Mouse (Mus musculus) intestine, postnatal 0 days (tissue): Measurements from ENCODE around the gene Amt. TPM values are rescaled to one million over a fixed set of nuclear protein-coding genes. Genes with fewer than 3 reads are reported as not detected.
A peak's percentile ranks its signal among the peaks of the same experiment; 100 is the strongest.

Experiments used
- ATAC-seq: fragments of 200-750 bp; cut with Nextera tagmentation; 2 replicates; pipeline ENCODE4 v1.8.0; 2017; ENCODE audit warnings: mild to moderate bottlenecking, moderate TSS enrichment, moderate library complexity
- H3K27ac ChIP-seq: fragments of 300-500 bp; sonication (generic); 2 replicates; pipeline ENCODE4 v1.5.1; 2014; ENCODE audit warnings: mild to moderate bottlenecking, low read depth, low read length, moderate library complexity
- H3K27me3 ChIP-seq: fragments of 300-500 bp; sonication (generic); replicated peaks from 2 replicates; pipeline ENCODE4 v1.6.1; 2014; ENCODE audit warnings: low read length, mixed read lengths; ENCODE audit not compliant: control insufficient read depth, insufficient read depth
- H3K36me3 ChIP-seq: fragments of 300-500 bp; sonication (generic); 2 replicates; pipeline ENCODE4 v1.6.1; 2014; ENCODE audit warnings: mild to moderate bottlenecking, moderate library complexity; ENCODE audit not compliant: control insufficient read depth, insufficient read depth
- H3K4me1 ChIP-seq: fragments of 300-500 bp; sonication (generic); replicated peaks from 2 replicates; pipeline ENCODE4 v1.6.1; 2014; ENCODE audit warnings: antibody characterized with exemption, low read length, mixed read lengths; ENCODE audit not compliant: control insufficient read depth, insufficient read depth
- H3K4me2 ChIP-seq: fragments of 300-500 bp; sonication (generic); replicated peaks from 2 replicates; pipeline ENCODE4 v1.6.1; 2014; ENCODE audit warnings: low read depth, mild to moderate bottlenecking, moderate library complexity
- H3K4me3 ChIP-seq: fragments of 300-500 bp; sonication (generic); 2 replicates; pipeline ENCODE4 v1.5.1; 2014; ENCODE audit warnings: low read depth, low read length
- H3K9ac ChIP-seq: fragments of 300-500 bp; sonication (generic); 2 replicates; pipeline ENCODE4 v1.6.1; 2014; ENCODE audit warnings: mild to moderate bottlenecking, low read depth, low read length
- H3K9me3 ChIP-seq: fragments of 300-500 bp; sonication (generic); 2 replicates; pipeline ENCODE4 v1.6.1; 2016; ENCODE audit warnings: mixed run types; ENCODE audit not compliant: control insufficient read depth
- CTCF ChIP-seq: sonication (generic); IDR thresholded peaks from 2 replicates; pipeline ENCODE4 v1.5.1; 2016; ENCODE audit warnings: low read depth, mild to moderate bottlenecking, control low read depth, antibody characterized with exemption, moderate library complexity
- WGBS: fragments of 180-500 bp; shearing (Covaris S2); extraction: QIAGEN DNeasy Blood & Tissue Kit; methylation state at CpG from one replicate; pipeline ENCODE4 v1.1.7; 2014; 5-methylcytosine and 5-hydroxymethylcytosine counted together
- polyA plus RNA-seq: library from polyadenylated mRNA; unstranded; fragments of >200 nt; fragmentation: Nextera tagmentation; extraction: Ambion mirVana; gene quantifications from 2 replicates; pipeline ENCODE4 v1.2.1, GENCODE M21; 2015

Amt gene
- polyA plus RNA-seq, 1 experiment from 2014 or later, result 4.8 TPM

GRCm38 (mm10) chr9:108337848-108338550, 41.3 kb downstream of the Amt start:
- H3K9ac ChIP-seq, result no peak overlapping the region
- 58% methylated on average over 10 of the region's 10 CpGs for WGBS
- no peak for TF ChIP-seq CTCF
- H3K27ac ChIP-seq, result peak overlapping the region; percentile 96
- no peaks in the 10 kb centered on the region for H3K9me3 ChIP-seq
- no peaks in the 10 kb centered on the region for H3K27me3 ChIP-seq
- peak overlapping the region; percentile 80 for H3K4me2 ChIP-seq
- peaks cover 15% of the 10 kb centered on the region for H3K4me1 ChIP-seq
- no peak for ATAC-seq
- 0 out of 2 replicates have a peak overlapping the region, but pooled peaks have one; percentile 69 for H3K4me3 ChIP-seq
- H3K36me3 ChIP-seq, result peaks cover 30% of the 10 kb centered on the region

- Histone ChIP-seq H3K27me3 (no peaks in the 10 kb centered on the region), H3K9ac (peak overlapping the region; percentile 79; the same call in 1 of the 2 replicates), H3K4me1 (peaks cover 15% of the 10 kb centered on the region), H3K4me3 (peak overlapping the region; percentile 69), H3K36me3 (peaks cover 26% of the 10 kb centered on the region), H3K9me3 (no peaks in the 10 kb centered on the region), H3K4me2 (peak overlapping the region; percentile 80), H3K27ac (peak overlapping the region; percentile 96)
- no peak for ATAC-seq
- 18% methylated on average over 6 of the region's 6 CpGs for WGBS
- no peak for TF ChIP-seq CTCF
Measured at GRCm38 (mm10) chr9:108338551-108338885, 41.9 kb downstream of the Amt start.

- WGBS, result under 1% methylated on average over 49 of the region's 49 CpGs
Measured at GRCm38 (mm10) chr9:108338886-108339781, 42.5 kb downstream of the Amt start, which contains the start of gene Gpx1. Gene Gpx1, plus strand, starts transcription at chr9:108338903.

GRCm38 (mm10) chr9:108339886-108340257, 43.2 kb downstream of the Amt start:
- Histone ChIP-seq H3K36me3 (peaks cover 13% of the 10 kb centered on the region; the same call in 1 of the 2 replicates), H3K27me3 (no peaks in the 10 kb centered on the region), H3K9ac (peak overlapping the region; percentile 79), H3K4me3 (peak overlapping the region; percentile 69), H3K4me1 (peaks cover 15% of the 10 kb centered on the region), H3K4me2 (peak overlapping the region; percentile 80), H3K27ac (peak overlapping the region; percentile 96), H3K9me3 (no peaks in the 10 kb centered on the region)
- 7% methylated on average over 20 of the region's 20 CpGs for WGBS
- no peak for ATAC-seq
- no peak for TF ChIP-seq CTCF

More at GRCm38 (mm10) chr9:108338886-108339781, 42.5 kb downstream of the Amt start, which contains the start of gene Gpx1:
- H3K27ac ChIP-seq, result peak within 1 kb of the TSS; percentile 96
- peak; percentile 38; the same call in 1 of the 2 replicates for TF ChIP-seq CTCF
- H3K9me3 ChIP-seq, result no peaks in the 10 kb centered on the region
- peak within 1 kb of the TSS; percentile 79 for H3K9ac ChIP-seq
- peaks cover 20% of the 10 kb centered on the region for H3K36me3 ChIP-seq
- H3K4me2 ChIP-seq, result peak within 1 kb of the TSS; percentile 80
- no peaks in the 10 kb centered on the region for H3K27me3 ChIP-seq
- H3K4me3 ChIP-seq, result peak within 1 kb of the TSS; percentile 69
- peaks cover 15% of the 10 kb centered on the region for H3K4me1 ChIP-seq
- ATAC-seq, result peak; percentile 95

GRCm38 (mm10) chr9:108340258-108341138, 43.8 kb downstream of the Amt start:
- no peaks in the 10 kb centered on the region for H3K27me3 ChIP-seq
- peak overlapping the region; percentile 80 for H3K4me2 ChIP-seq
- no peak for TF ChIP-seq CTCF
- 32% methylated on average over 10 of the region's 10 CpGs for WGBS
- peak; percentile 15; the same call in 1 of the 2 replicates for ATAC-seq
- peak overlapping the region; percentile 79 for H3K9ac ChIP-seq
- H3K4me1 ChIP-seq, result peaks cover 15% of the 10 kb centered on the region
- H3K36me3 ChIP-seq, result peaks cover 6% of the 10 kb centered on the region; the same call in 1 of the 2 replicates
- H3K4me3 ChIP-seq, result peak overlapping the region; percentile 69
- H3K27ac ChIP-seq, result peak overlapping the region; percentile 96
- H3K9me3 ChIP-seq, result no peaks in the 10 kb centered on the region
